Mouse (Mus musculus) T-helper 17 cell (primary cell): ENCODE results near the gene Pi4ka.

Experiments
- in situ Hi-C, 2 experiments: fragments of 300-600 bp; cut with MboI, MseI; formaldehyde crosslinking; loops; 1 replicate in 1 of 2; 2 replicates in 1 of 2; pipeline ENCODE4 v1.15.1; 2025; ENCODE audit warnings: high pct_unique_total_duplicates in 2 of 2

Pi4ka gene

GRCm38 (mm10) chr16:17405736-17406443 is at the start of gene Pi4ka, which contains the start of gene Snap29:
TSS of gene Pi4ka (minus strand) at chr16:17406314.
TSS of gene Snap29 (plus strand) at chr16:17405986.
- in situ Hi-C loops, result loop anchor here in 1 of 2 experiments (5.0 kb wide), 1 partner anchor 101 kb away; the partner anchor contains the start of gene Lztr1

- in situ Hi-C loops, result loop anchor here in 1 of 2 experiments (5.0 kb wide), 1 partner anchor 50 kb away; no protein-coding TSS in a partner anchor
Observed at GRCm38 (mm10) chr16:17452373-17452715, 46.2 kb upstream of the Pi4ka start.

DNA sequence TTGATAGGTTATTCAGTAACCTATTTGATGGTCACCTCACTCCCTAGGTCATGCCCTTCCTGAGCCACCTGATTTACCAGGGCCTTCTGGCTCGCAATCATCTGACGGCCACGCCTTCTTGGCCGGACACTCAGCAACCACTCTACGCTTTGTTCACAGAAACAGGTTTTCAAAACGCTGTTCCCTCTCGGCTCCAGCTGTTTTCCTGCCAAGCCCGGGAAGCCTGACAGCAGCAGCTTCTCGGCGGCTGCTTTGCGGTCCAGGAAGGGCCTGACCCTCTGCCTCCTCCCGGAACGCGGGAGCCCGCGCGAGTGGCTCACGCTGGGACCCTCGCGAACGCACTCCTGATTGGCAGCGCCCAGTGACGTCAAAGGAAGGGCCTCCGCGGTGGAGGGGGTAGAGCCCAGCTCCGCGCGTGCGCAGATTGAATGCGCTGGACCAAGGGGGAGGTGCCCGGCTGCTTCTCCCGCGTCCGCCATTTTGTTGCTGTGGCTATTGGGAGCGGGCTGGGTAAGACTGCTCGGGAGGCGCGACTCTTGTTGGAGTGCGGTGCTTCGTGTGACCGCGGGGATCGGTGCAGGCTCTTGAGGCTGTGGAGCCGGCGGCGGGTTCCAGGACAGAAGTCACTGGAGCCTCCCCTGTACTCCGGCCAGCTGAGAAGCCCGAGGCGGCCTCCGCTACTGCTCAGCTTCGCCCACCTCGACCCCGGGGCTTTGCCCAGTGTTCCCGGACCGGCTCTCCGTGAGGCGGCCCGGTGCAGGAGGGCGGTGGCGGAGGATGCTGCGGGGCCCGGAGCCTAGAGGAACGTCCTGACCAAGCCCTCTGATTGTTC is 45.6 kb upstream of the Pi4ka start, which contains the start of gene Crkl:
Crkl (plus strand) TSS at position 447 of the 832 bp plus-strand sequence.
- in situ Hi-C loops, result loop anchor here in 1 of 2 experiments (5.0 kb wide), 1 partner anchor 49 kb away; no protein-coding TSS in a partner anchor

DNA sequence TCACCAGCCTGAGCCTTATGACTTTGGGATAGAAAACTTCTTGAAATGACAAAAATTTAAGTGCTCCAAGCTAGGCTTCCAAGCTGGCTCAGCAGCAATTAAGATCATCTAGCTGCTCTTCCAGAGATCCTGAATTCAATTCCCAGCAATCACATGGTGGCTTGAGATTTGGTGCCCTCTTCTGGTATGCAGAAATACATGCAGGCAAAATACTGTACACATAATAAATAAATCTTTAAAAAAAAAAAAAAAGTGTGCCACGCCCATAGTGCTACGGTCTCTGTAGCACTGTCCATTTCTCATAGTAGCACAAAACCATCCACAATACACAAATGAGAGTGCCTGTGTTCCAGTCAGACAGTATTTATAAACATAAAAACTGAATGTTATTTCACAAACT is 26.5 kb upstream of the Pi4ka start:
- in situ Hi-C loops, result no loop called here

GRCm38 (mm10) chr16:17423021-17423420 is 16.9 kb upstream of the Pi4ka start:
- in situ Hi-C loops, result no loop called here

- in situ Hi-C loops, result no loop called here
Observed at GRCm38 (mm10) chr16:17410209-17410608, 4.1 kb upstream of the Pi4ka start.

DNA sequence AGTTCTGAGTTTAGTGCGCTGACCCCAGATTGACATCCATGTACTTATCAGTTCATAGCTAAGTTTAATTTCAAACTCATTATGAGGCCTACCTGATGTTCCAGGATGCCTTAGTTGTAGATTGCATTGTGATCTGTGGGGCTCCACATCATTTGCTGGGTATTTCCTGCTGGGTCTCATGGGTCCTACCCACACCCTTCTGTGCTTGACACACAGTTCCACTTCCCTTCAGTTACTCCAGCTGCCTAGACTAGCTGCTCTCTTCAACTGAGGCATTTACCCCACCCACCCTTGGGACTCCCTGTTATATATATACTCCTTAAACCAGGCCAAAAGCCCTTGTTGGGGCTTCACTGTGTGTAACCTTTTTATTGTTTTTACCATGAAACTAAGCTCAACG is 2.9 kb upstream of the Pi4ka start:
- in situ Hi-C loops, result loop anchor here in 1 of 2 experiments (5.0 kb wide), 1 partner anchor 98 kb away; the partner anchor contains the start of gene Lztr1

DNA sequence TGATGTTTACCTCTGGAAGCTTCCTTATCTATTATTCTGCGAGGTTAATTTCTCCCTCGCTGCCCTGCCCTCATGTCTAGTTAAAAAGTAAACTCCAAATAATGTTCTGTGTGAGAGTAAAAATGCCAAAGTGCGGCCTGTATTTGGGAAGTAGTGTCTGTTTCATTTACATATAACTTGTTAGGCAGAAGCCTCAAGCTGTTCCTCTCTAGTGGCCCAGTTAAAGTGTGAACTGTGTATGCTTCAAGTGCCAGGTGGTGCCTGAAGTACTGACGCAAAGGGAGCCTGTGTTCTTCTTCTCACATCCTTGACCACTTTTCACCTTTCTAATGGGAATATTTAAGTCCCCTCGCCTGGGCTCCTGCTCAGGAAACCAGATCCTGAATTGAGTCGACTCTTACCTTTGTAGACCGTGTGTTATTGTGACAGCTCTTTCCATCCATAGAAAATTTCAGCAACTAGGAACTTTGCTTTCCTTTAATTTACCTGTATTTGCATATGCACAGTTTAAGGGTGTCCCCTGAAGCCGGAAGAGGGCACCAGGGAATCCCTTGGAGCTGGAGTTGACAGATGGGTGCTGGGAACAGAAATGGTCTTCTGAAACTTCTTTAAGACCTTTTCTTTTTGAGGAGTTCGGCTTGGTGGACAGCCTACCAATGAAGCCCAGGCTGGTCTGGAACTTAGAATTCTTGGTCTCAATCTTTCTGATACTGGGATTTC is 558 bp upstream of the Pi4ka start:
- in situ Hi-C loops, result loop anchor here in 1 of 2 experiments (5.0 kb wide), 1 partner anchor 101 kb away; the partner anchor contains the start of gene Lztr1

- in situ Hi-C loops, result loop anchor here in 1 of 2 experiments (5.0 kb wide), 1 partner anchor 102 kb away; the partner anchor contains the start of gene Lztr1
Observed at GRCm38 (mm10) chr16:17405271-17405696, 830 bp downstream of the Pi4ka start.

DNA sequence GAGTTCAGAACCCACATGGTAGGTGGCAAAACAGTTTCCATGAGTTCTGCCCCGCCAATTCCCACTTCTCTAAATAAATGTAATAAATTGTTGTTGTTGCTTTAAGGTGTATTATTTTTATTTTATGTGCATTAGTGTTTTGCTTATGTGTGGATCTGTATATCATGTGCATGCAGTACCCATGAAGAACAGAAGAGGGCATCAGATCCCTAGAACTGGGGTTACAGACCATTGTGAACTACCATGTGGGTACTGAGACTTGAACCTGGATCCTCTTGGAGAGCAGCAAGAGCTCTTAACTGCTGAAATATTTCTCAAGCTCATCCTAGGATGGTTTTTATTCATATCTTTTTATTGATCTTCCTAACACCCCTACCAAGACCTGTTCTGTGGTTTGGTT is 3.3 kb downstream of the Pi4ka start:
- in situ Hi-C loops, result loop anchor here (5.0 kb wide), 2 partner anchors 49 to 54 kb away; partner anchors contain the start of gene Crkl (in 1 of the 2)

GRCm38 (mm10) chr16:17392784-17393183 is 13.3 kb downstream of the Pi4ka start:
- in situ Hi-C loops, result no loop called here

DNA sequence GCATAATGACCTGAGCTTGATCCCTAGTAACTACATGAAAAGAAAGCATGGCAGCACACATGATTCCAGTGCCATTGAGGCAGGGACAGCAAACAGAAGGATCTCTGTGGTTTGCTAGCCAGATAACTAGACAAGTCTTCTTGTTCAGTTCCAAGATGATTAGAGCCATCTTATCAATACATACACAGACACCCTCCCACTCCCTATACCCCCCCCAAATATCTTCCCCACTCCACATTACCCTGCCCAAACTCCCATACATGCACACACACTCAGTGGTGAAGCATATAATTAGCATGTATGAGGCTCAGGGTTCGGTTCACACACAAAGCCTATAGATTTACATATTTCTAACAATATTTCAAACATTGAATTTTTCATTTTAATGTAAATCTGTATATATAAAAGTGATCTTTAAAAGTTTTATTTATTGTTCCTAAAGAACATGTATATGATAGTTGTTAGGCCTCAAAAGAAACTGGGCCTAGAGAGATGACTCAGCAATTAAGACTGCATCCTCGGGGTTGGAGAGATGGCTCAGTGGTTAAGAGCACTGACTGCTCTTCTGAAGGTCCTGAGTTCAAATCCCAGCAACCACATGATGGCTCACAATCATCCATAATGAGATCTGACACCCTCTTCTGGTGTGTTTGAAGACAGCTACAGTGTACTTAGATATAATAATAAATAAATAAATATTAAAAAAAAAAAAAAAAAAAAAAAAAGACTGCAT is 22.4 kb downstream of the Pi4ka start:
- in situ Hi-C loops, result no loop called here

- in situ Hi-C loops, result no loop called here
Observed at GRCm38 (mm10) chr16:17382306-17382705, 23.8 kb downstream of the Pi4ka start.

DNA sequence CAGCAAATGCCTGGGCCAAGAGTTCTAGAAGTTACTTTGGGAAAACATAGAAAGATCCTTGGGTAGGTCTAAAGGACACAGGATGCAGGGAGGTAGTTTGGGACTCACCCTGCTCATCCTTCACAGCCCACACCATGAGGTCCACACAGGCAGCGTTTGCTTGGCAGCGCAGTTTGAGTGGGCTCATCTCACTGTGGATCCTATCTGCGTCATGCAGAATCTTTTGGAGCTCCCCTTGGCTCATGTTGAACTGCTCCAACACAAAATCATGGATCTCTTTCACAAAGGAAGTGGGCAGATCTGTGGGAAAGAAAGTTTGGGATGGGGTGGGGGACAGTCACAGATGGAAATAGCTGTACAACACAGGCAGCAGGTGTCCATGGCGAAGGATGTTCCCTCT is 47.3 kb downstream of the Pi4ka start:
- in situ Hi-C loops, result no loop called here

DNA sequence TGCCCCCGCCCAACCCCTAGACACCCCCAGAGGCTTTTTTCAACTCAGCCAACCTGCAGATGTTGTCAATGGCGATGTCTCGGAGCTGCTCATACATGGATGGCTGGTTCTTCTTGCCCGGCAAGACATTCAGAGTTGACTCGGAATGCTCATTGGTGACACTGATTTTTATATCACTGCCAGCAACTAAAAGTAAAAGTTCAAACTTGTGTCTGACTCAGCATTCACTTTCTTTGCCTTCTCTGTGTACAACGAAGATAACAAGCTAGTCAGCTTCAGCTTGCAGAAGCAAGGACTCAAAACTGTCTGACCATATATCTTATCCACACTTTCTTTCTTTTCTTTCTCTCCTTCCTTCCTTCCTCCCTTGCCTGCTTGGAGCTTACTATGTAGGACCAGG is 50.1 kb downstream of the Pi4ka start:
- in situ Hi-C loops, result no loop called here

DNA sequence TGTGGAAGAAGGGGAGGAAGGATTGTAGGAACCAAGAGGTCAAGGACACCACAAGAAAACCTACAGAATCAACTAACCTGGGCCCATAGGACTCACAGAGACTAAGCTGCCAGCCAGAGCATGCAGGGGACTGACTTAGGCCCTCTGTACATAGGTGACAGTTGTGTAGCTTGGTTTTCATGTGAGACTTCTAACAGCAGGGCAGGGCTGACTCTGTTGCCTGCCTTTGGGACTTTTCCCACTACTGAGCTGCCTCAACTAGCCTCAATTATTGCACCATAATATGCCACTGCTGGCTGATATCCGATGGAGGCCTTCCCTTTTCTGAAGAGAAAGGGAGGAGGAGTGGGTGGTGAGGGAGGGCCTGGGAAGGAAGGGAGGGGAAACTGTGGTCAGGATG is 59.3 kb downstream of the Pi4ka start:
- in situ Hi-C loops, result no loop called here

- in situ Hi-C loops, result no loop called here
Observed at GRCm38 (mm10) chr16:17345813-17346155, 60.3 kb downstream of the Pi4ka start.

DNA sequence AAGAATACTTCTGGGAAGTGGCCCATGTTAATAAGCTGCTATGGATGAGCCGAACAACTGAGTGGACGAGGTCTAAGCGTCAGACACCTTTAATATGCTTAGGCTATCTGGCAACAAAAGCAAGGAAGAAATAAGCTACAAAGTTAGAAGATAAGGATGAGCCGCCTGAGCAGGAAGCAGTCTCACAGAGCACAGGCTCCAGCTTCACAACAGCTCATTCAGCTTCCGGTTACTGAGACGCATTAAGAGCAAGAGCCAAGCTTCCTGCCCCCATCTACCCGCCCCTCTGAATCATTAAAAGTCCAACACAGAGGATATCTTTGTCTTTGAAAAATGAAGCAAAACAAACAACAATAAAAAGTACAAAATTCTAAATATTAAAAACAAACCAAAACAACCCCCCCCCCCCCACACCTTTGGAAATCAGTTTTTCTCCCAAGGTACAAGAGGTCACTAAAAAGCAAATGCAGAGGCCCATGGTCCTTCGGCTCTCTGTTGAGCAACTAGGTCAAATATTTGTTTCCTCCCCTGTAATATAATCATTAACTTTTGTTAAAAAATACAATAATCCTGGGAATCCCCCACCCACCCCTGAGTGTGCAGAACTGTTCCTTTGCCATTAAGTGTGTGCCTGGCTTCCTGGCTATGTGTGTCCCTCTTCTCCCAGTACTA is 60.8 kb downstream of the Pi4ka start:
- in situ Hi-C loops, result no loop called here

- in situ Hi-C loops, result no loop called here
Observed at GRCm38 (mm10) chr16:17341847-17342246, 64.3 kb downstream of the Pi4ka start.

DNA sequence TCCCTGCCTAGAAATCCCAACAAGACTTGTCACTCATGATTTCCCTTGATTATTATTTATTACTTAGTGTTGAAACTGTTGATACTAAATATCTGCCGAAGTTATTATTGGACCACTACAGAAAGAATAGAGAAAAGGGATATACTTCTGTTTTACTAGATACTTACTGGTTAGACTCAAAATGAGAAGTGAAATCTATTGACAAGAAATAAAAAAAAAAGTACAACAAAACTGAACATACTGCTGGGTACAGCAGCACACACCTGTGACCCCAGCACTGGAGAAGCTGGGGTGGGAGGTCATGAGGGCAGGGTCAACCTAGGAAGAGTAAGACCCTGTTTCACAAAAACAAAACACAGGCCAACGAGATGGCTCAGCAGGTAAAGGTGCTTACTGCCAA is 65.4 kb downstream of the Pi4ka start:
- in situ Hi-C loops, result no loop called here
